Mouse (Mus musculus): ENCODE measurements around the gene Bhlhe40. TPM values are rescaled to one million over a fixed set of nuclear protein-coding genes. Genes with fewer than 3 reads are reported as not detected.

The Bhlhe40 gene
- polyA plus RNA-seq, 1 experiment = 0.17 TPM

GRCm38 (mm10) chr6:108697345-108697744 lies 36.9 kb downstream of the Bhlhe40 start:
- Histone ChIP-seq H3K4me3 (replicated peaks) (no peak overlapping the region), H3K9me3 (ENCODE audit: control insufficient read depth, low read length) (no peaks in the 10 kb centered on the region), H3K36me3 (ENCODE audit: control insufficient read depth) (no peaks in the 10 kb centered on the region), H3K4me1 (ENCODE audit: control insufficient read depth) (no peaks in the 10 kb centered on the region), H3K27me3 (ENCODE audit: control insufficient read depth) (no peaks in the 10 kb centered on the region)
- TF ChIP-seq GATA1 (IDR thresholded peaks at IDR 0.05; ENCODE audit: low read length) (no peak), TAL1 (IDR thresholded peaks at IDR 0.05; ENCODE audit: low read length) (no peak)

- TF ChIP-seq GATA1 (IDR thresholded peaks at IDR 0.05; ENCODE audit: low read length) (no peak), TAL1 (IDR thresholded peaks at IDR 0.05; ENCODE audit: low read length) (no peak)
- Histone ChIP-seq H3K4me1 (ENCODE audit: control insufficient read depth) (no peaks in the 10 kb centered on the region), H3K36me3 (ENCODE audit: control insufficient read depth) (no peaks in the 10 kb centered on the region), H3K4me3 (replicated peaks) (no peak overlapping the region), H3K27me3 (ENCODE audit: control insufficient read depth) (no peaks in the 10 kb centered on the region), H3K9me3 (ENCODE audit: control insufficient read depth, low read length) (no peaks in the 10 kb centered on the region)
These were observed 38.0 kb downstream of the Bhlhe40 start for GRCm38 (mm10) chr6:108698343-108698870.

GRCm38 (mm10) chr6:108699679-108700078 lies 39.2 kb downstream of the Bhlhe40 start:
- Histone ChIP-seq H3K36me3 (ENCODE audit: control insufficient read depth) (no peaks in the 10 kb centered on the region), H3K4me3 (replicated peaks) (no peak overlapping the region), H3K4me1 (ENCODE audit: control insufficient read depth) (peaks cover 5% of the 10 kb centered on the region), H3K9me3 (ENCODE audit: control insufficient read depth, low read length) (no peaks in the 10 kb centered on the region), H3K27me3 (ENCODE audit: control insufficient read depth) (no peaks in the 10 kb centered on the region)
- TF ChIP-seq GATA1 (IDR thresholded peaks at IDR 0.05; ENCODE audit: low read length) (no peak), TAL1 (IDR thresholded peaks at IDR 0.05; ENCODE audit: low read length) (no peak)

- H3K36me3 ChIP-seq (ENCODE audit: control insufficient read depth) = no peaks in the 10 kb centered on the region
- no peaks in the 10 kb centered on the region for H3K9me3 ChIP-seq (ENCODE audit: control insufficient read depth, low read length)
- H3K27me3 ChIP-seq (ENCODE audit: control insufficient read depth) = no peaks in the 10 kb centered on the region
- no peak overlapping the region for H3K4me3 ChIP-seq (replicated peaks)
- no peak for TF ChIP-seq TAL1 (IDR thresholded peaks at IDR 0.05; ENCODE audit: low read length)
- TF ChIP-seq GATA1 (IDR thresholded peaks at IDR 0.05; ENCODE audit: low read length) = no peak
- peaks cover 7% of the 10 kb centered on the region for H3K4me1 ChIP-seq (ENCODE audit: control insufficient read depth)
These were observed 40.4 kb downstream of the Bhlhe40 start for GRCm38 (mm10) chr6:108700638-108701343.

- Histone ChIP-seq H3K4me3 (replicated peaks) (no peak overlapping the region), H3K36me3 (ENCODE audit: control insufficient read depth) (no peaks in the 10 kb centered on the region), H3K9me3 (ENCODE audit: control insufficient read depth, low read length) (no peaks in the 10 kb centered on the region), H3K4me1 (ENCODE audit: control insufficient read depth) (peaks cover 7% of the 10 kb centered on the region), H3K27me3 (ENCODE audit: control insufficient read depth) (no peaks in the 10 kb centered on the region)
- TF ChIP-seq GATA1 (IDR thresholded peaks at IDR 0.05; ENCODE audit: low read length) (no peak), TAL1 (IDR thresholded peaks at IDR 0.05; ENCODE audit: low read length) (no peak)
These were observed 42.2 kb downstream of the Bhlhe40 start for GRCm38 (mm10) chr6:108702648-108703047.

GRCm38 (mm10) chr6:108703085-108703484 lies 42.7 kb downstream of the Bhlhe40 start:
- no peaks in the 10 kb centered on the region for H3K36me3 ChIP-seq (ENCODE audit: control insufficient read depth)
- no peak for TF ChIP-seq TAL1 (IDR thresholded peaks at IDR 0.05; ENCODE audit: low read length)
- no peak for TF ChIP-seq GATA1 (IDR thresholded peaks at IDR 0.05; ENCODE audit: low read length)
- H3K4me3 ChIP-seq (replicated peaks) = no peak overlapping the region
- H3K27me3 ChIP-seq (ENCODE audit: control insufficient read depth) = no peaks in the 10 kb centered on the region
- H3K9me3 ChIP-seq (ENCODE audit: control insufficient read depth, low read length) = no peaks in the 10 kb centered on the region
- peaks cover 7% of the 10 kb centered on the region for H3K4me1 ChIP-seq (ENCODE audit: control insufficient read depth)

DNA sequence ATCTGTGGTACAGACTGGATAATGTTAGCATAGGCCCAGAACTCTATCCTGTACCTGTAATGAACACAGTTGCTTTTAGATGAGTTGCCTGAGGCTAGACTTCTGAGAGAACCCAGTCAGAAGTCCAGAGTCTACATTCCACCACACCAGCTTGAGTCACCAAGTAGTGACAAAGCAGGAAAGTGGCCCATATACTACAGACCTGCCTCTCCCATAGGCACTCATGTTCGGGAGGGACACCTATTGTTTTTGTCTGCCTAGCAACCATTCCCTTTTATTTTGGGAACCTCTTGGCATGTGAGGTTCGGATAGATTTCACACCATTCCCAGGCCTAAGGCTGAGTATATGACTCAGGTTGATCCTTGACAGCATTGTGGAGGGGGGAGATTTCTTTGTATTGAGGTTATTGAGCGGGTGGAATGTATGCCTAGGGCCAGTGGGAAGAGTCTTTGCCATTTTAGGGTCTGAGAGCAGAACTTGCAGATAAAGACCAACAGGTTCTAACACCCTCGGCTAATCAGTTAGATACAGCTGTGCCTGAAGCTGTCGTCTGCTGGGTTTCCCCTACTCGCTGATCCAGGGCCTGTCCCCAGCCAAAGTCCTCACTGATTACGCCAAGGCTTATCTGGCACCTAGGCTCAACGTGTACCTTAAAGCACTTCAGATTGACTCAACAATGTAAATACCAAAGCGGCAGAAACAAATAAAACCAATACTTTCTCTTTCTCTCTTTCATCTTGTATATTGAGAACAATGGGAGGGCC lies 44.1 kb downstream of the Bhlhe40 start:
- Histone ChIP-seq H3K9me3 (ENCODE audit: control insufficient read depth, low read length) (no peaks in the 10 kb centered on the region), H3K36me3 (ENCODE audit: control insufficient read depth) (no peaks in the 10 kb centered on the region), H3K27me3 (ENCODE audit: control insufficient read depth) (peaks cover 11% of the 10 kb centered on the region), H3K4me1 (ENCODE audit: control insufficient read depth) (peaks cover 7% of the 10 kb centered on the region), H3K4me3 (replicated peaks) (no peak overlapping the region)
- TF ChIP-seq GATA1 (IDR thresholded peaks at IDR 0.05; ENCODE audit: low read length) (no peak), TAL1 (IDR thresholded peaks at IDR 0.05; ENCODE audit: low read length) (no peak)

- Histone ChIP-seq H3K4me1 (ENCODE audit: control insufficient read depth) (peaks cover 7% of the 10 kb centered on the region), H3K27me3 (ENCODE audit: control insufficient read depth) (peaks cover 16% of the 10 kb centered on the region), H3K36me3 (ENCODE audit: control insufficient read depth) (no peaks in the 10 kb centered on the region), H3K4me3 (replicated peaks) (no peak overlapping the region), H3K9me3 (ENCODE audit: control insufficient read depth, low read length) (no peaks in the 10 kb centered on the region)
- TF ChIP-seq TAL1 (IDR thresholded peaks at IDR 0.05; ENCODE audit: low read length) (no peak), GATA1 (IDR thresholded peaks at IDR 0.05; ENCODE audit: low read length) (no peak)
These were observed 45.5 kb downstream of the Bhlhe40 start for GRCm38 (mm10) chr6:108705957-108706356.

DNA sequence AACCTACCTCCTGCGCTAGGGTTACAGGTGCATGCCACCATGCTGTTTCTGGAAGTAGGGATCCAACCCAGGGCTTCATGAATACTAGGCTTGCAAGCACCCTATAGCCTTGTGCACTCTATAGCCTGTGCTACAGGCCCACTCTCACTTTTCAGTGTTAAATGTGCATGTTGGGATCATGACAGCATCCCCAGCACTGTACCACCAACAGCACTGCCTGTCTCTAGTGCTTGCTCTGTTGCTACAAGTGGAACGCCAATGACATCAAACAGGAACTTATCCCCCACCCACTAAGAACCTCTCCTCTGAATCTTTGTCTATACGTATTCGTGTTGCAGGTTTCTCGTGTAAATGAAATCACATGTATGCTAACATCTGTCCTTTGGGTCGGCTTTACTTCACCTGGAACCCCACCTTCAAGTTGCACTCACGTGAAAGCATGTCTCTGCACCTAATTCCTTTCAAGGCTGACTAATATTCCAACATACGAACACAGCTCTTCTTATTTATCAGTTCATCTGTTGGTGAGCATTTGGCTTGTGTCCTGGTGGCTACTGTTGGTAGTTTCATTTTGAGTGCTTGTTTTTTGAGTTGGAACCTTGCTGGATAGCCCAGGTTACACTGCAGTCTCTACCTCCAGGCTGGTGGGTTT lies 46.7 kb downstream of the Bhlhe40 start:
- peaks cover 16% of the 10 kb centered on the region for H3K27me3 ChIP-seq (ENCODE audit: control insufficient read depth)
- no peak for TF ChIP-seq TAL1 (IDR thresholded peaks at IDR 0.05; ENCODE audit: low read length)
- TF ChIP-seq GATA1 (IDR thresholded peaks at IDR 0.05; ENCODE audit: low read length) = no peak
- peaks cover 7% of the 10 kb centered on the region for H3K4me1 ChIP-seq (ENCODE audit: control insufficient read depth)
- no peaks in the 10 kb centered on the region for H3K9me3 ChIP-seq (ENCODE audit: control insufficient read depth, low read length)
- H3K4me3 ChIP-seq (replicated peaks) = no peak overlapping the region
- no peaks in the 10 kb centered on the region for H3K36me3 ChIP-seq (ENCODE audit: control insufficient read depth)

Measured in erythroblast, embryonic 14.5 days (primary cell).